Mouse (Mus musculus) CD4-positive, CD25-positive, alpha-beta regulatory T cell, adult 4 months (primary cell): ENCODE results near the gene Otulinl. TPM values are rescaled to one million over a fixed set of nuclear protein-coding genes. Genes with fewer than 3 reads are reported as not detected.

Experiments used
- ATAC-seq: one replicate; pipeline ENCODE4 v1.8.0; 2017
- polyA plus RNA-seq, 2 experiments: library from polyadenylated mRNA; unstranded; fragments of 100-300 nt; shearing (Covaris generic); gene quantifications; one replicate each; pipeline ENCODE4 v1.2.1; 2017

Otulinl gene
- polyA plus RNA-seq, 2 experiments from 2014 or later = 216 to 235 TPM

- ATAC-seq = no peak
These were observed 26.4 kb downstream of the Otulinl start for GRCm38 (mm10) chr15:27655015-27655414.

GRCm38 (mm10) chr15:27647686-27648085 lies 33.7 kb downstream of the Otulinl start:
- ATAC-seq = peak; percentile 60

- no peak for ATAC-seq
These were observed 34.7 kb downstream of the Otulinl start for GRCm38 (mm10) chr15:27646665-27647064.

GRCm38 (mm10) chr15:27645250-27645649 lies 36.1 kb downstream of the Otulinl start:
- ATAC-seq = no peak

GRCm38 (mm10) chr15:27642895-27643294 lies 38.5 kb downstream of the Otulinl start:
- ATAC-seq = peak; percentile 30

GRCm38 (mm10) chr15:27641171-27641570 lies 40.2 kb downstream of the Otulinl start:
- peak; percentile 97 for ATAC-seq

GRCm38 (mm10) chr15:27633941-27634900 lies 47.2 kb downstream of the Otulinl start:
- no peak for ATAC-seq

GRCm38 (mm10) chr15:27630601-27631383 lies 50.6 kb downstream of the Otulinl start, which contains the start of gene Otulin:
Otulin (minus strand) TSS chr15:27630693.
- ATAC-seq = peak; percentile 84

- no peak for ATAC-seq
These were observed 51.4 kb downstream of the Otulinl start for GRCm38 (mm10) chr15:27629800-27630600.

- no peak for ATAC-seq
These were observed 52.3 kb downstream of the Otulinl start for GRCm38 (mm10) chr15:27629046-27629445.

- peak; percentile 69 for ATAC-seq
These were observed 53.6 kb downstream of the Otulinl start for GRCm38 (mm10) chr15:27627794-27628193.

GRCm38 (mm10) chr15:27626314-27626713 lies 55.1 kb downstream of the Otulinl start:
- ATAC-seq = no peak

- ATAC-seq = no peak
These were observed 55.5 kb downstream of the Otulinl start for GRCm38 (mm10) chr15:27625890-27626255.

GRCm38 (mm10) chr15:27625014-27625889 lies 56.1 kb downstream of the Otulinl start:
- ATAC-seq = peak; percentile 21

- ATAC-seq = no peak
These were observed 58.1 kb downstream of the Otulinl start for GRCm38 (mm10) chr15:27623286-27623685.

GRCm38 (mm10) chr15:27620475-27621185 lies 60.7 kb downstream of the Otulinl start:
- no peak for ATAC-seq

GRCm38 (mm10) chr15:27619683-27620082 lies 61.7 kb downstream of the Otulinl start:
- ATAC-seq = no peak

GRCm38 (mm10) chr15:27618778-27619533 lies 62.4 kb downstream of the Otulinl start:
- ATAC-seq = no peak

- no peak for ATAC-seq
These were observed 64.2 kb downstream of the Otulinl start for GRCm38 (mm10) chr15:27617227-27617626.

- no peak for ATAC-seq
These were observed 65.2 kb downstream of the Otulinl start for GRCm38 (mm10) chr15:27616159-27616558.
